Mouse (Mus musculus) forebrain, embryonic 11.5 days (tissue): ENCODE data around the gene Zfp112. TPM values are rescaled to one million over a fixed set of nuclear protein-coding genes. Genes with fewer than 3 reads are reported as not detected.
"Not testable (repeated sequence)": the region's sequence is repeated elsewhere in the genome, so short reads cannot be mapped to it uniquely, and the experiment has no call there.

Source experiments
- ATAC-seq: fragments of 200-750 bp; cut with Nextera tagmentation; replicated peaks from 2 replicates; pipeline ENCODE4 v1.8.0; 2017; ENCODE audit warnings: moderate TSS enrichment; ENCODE audit not compliant: low FRiP score
- DNase-seq: peaks from one replicate; pipeline ENCODE4 v3.0.0-alpha.2; 2017; ENCODE audit warnings: low spot score
- H3K27ac ChIP-seq: fragments of 300-500 bp; sonication (generic); 2 replicates; pipeline ENCODE4 v1.5.1; 2014; ENCODE audit warnings: low read depth, low read length
- H3K27me3 ChIP-seq: fragments of 300-500 bp; sonication (generic); 2 replicates; pipeline ENCODE4 v1.6.1; 2014; ENCODE audit warnings: mild to moderate bottlenecking, low read length, mixed read lengths; ENCODE audit not compliant: control insufficient read depth, insufficient read depth
- H3K36me3 ChIP-seq: fragments of 300-500 bp; sonication (generic); 2 replicates; pipeline ENCODE4 v1.6.1; 2014; ENCODE audit warnings: mild to moderate bottlenecking, low read length, moderate library complexity, mixed read lengths; ENCODE audit not compliant: control insufficient read depth, insufficient read depth
- H3K4me1 ChIP-seq: fragments of 300-500 bp; sonication (generic); replicated peaks from 2 replicates; pipeline ENCODE4 v1.6.1; 2014; ENCODE audit warnings: low read length, mixed read lengths; ENCODE audit not compliant: control insufficient read depth, insufficient read depth
- H3K4me2 ChIP-seq: fragments of 300-500 bp; sonication (generic); 2 replicates; pipeline ENCODE4 v1.6.1; 2014; ENCODE audit warnings: low read depth, mild to moderate bottlenecking, low read length, moderate library complexity, mixed read lengths; ENCODE audit not compliant: severe bottlenecking
- H3K4me3 ChIP-seq: fragments of 300-500 bp; sonication (generic); 2 replicates; pipeline ENCODE4 v1.5.1; 2014; ENCODE audit warnings: low read depth, low read length
- H3K9ac ChIP-seq: fragments of 300-500 bp; sonication (generic); 2 replicates; pipeline ENCODE4 v1.6.1; 2014; ENCODE audit warnings: low read length
- H3K9me3 ChIP-seq: fragments of 300-500 bp; sonication (generic); 2 replicates; pipeline ENCODE4 v1.6.1; 2016; ENCODE audit warnings: low read length, mixed read lengths; ENCODE audit not compliant: control insufficient read depth
- WGBS: fragments of 180-500 bp; shearing (Covaris S2); extraction: QIAGEN DNeasy Blood & Tissue Kit; methylation state at CpG from one replicate; pipeline ENCODE4 v1.1.7; 2014; 5-methylcytosine and 5-hydroxymethylcytosine counted together
- polyA plus RNA-seq: library from polyadenylated mRNA; unstranded; fragments of >200 nt; fragmentation: Nextera tagmentation; extraction: Ambion mirVana; gene quantifications from 2 replicates; pipeline ENCODE4 v1.2.1, GENCODE M21; 2014

Zfp112 gene
- 5.1 and 6.3 TPM in 2 replicates for polyA plus RNA-seq

DNA sequence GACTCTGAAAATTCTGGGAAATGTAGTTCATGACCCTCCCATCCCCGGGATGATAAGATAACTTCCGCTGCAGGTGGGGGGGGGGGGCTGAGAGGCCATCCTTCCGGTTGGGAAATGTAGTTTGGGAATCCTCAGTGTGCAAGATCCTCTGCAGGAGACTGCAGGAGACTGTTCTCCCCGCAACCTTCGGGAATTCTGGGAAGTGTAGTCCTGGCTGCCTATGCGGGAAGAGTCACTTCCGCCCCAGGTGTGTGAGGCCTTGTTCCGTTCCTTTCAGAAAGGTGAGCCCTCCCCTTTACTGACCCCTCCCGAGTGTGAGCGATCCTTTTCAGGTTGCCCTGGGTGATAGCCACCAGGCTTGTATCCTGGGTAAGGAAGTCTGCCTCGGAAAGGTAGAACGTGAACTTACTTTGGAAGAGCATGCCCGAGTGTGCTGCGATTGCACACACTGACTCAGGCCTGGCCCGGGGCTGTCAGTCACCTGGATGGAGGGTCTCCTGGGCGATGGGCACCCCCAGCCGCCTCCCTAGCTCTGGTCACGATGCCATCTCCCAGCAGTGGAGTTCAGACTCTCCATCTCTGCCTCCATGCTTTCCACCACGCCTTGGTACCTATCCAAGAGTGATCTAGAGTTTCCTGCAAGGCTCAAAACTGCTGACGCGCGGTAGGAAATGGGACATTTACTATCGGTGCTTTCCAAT is at the start of gene Zfp112:
Gene Zfp112 (plus strand): TSS at position 159 of the 701 bp plus-strand sequence.
- peak; percentile 91 for DNase-seq
- H3K36me3 ChIP-seq: peaks cover 16% of the 10 kb centered on the region

DNA sequence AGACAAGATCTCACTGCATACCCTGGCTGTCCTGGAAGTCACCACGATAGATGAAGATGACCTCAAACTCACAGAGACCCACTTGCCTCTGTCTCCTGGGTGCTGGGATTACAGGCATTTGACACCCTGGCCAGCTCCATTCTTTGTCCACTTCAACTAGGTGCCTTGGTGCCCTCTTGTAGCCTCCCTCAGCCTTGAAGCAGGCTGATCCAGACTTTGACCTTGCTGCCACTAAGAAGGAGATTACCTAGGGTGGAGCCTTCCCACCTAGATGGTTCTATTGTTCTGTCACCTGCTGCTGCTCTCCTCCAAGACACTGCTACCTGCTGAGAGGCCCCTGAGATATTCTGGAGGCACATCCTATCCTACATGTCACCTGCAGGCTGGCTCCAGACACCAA is 37.7 kb upstream of the Zfp112 start:
- DNase-seq, H3K9ac ChIP-seq, H3K27ac ChIP-seq, H3K4me2 ChIP-seq, ATAC-seq, H3K4me1 ChIP-seq, H3K9me3 ChIP-seq, H3K4me3 ChIP-seq, H3K27me3 ChIP-seq, H3K36me3 ChIP-seq: not testable (repeated sequence)
- WGBS: 45% methylated on average over 1 of the region's 1 CpGs

More for the DNA sequence above, at the start of gene Zfp112:
- Histone ChIP-seq H3K27ac (peak within 1 kb of the TSS; percentile 1; the same call in 1 of the 2 replicates), H3K4me1 (0 out of 2 replicates have a peak, but pooled peaks cover 2% of the 10 kb centered on the region), H3K27me3 (no peaks in the 10 kb centered on the region), H3K4me3 (peak within 1 kb of the TSS; percentile 58), H3K4me2 (peak within 1 kb of the TSS; percentile 75), H3K9me3 (peaks cover 24% of the 10 kb centered on the region), H3K9ac (peak within 1 kb of the TSS; percentile 64)
- peak; percentile 96 for ATAC-seq
- 1% methylated on average over 23 of the region's 23 CpGs for WGBS

DNA sequence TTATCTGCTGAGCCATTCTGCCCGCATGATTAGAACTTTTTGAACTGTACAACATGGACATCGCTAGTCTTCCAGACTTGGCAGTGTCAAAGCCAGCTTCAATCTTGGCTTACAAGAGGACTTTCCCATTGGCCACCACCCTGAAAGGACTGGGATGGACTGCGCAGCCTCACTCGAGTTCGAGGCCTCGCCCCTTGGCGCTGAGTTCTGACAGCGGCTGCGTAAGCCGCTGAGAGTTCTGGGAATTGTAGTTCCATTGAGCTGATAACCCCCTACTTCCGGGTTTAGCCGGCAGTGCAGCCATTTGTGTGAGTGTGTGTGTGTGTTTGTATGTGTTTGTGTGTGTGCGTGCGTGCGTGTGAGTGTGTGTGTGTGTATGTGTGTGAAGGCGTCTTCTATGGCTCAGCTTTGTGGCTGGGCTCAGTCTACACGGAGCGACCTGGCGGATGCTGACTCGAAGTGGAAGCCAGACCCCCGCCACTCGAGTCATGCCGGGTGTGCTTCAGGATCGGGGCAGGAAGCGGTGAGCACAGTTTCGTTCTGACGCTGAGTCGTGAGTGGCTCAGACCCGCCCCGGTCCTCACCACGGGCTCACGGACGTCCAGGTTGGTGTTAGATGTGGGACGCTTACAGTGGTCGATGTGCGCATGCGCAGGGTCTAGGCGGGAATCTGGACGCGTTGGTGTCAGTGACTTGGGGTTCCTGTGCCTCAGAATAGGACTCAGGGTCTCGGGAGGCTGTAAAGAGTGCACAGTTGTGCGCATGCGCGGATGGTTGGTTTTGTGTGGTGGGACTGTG is 30.3 kb upstream of the Zfp112 start, which contains the start of gene Zfp180:
Gene Zfp180 (plus strand): TSS at position 291 of the 798 bp plus-strand sequence.
- peak within 1 kb of the TSS; percentile 62 for H3K27ac ChIP-seq
- H3K36me3 ChIP-seq: peaks cover 10% of the 10 kb centered on the region
- H3K9ac ChIP-seq: peak within 1 kb of the TSS; percentile 70
- H3K4me3 ChIP-seq: peak within 1 kb of the TSS; percentile 63
- H3K4me2 ChIP-seq: peak within 1 kb of the TSS; percentile 62
- H3K4me1 ChIP-seq: peaks cover 2% of the 10 kb centered on the region; the same call in 1 of the 2 replicates
- H3K27me3 ChIP-seq: no peaks in the 10 kb centered on the region
- peaks cover 8% of the 10 kb centered on the region; the same call in 1 of the 2 replicates for H3K9me3 ChIP-seq
- ATAC-seq (peak; percentile 95), DNase-seq (peak; percentile 94)
- 23% methylated on average over 44 of the region's 44 CpGs for WGBS

DNA sequence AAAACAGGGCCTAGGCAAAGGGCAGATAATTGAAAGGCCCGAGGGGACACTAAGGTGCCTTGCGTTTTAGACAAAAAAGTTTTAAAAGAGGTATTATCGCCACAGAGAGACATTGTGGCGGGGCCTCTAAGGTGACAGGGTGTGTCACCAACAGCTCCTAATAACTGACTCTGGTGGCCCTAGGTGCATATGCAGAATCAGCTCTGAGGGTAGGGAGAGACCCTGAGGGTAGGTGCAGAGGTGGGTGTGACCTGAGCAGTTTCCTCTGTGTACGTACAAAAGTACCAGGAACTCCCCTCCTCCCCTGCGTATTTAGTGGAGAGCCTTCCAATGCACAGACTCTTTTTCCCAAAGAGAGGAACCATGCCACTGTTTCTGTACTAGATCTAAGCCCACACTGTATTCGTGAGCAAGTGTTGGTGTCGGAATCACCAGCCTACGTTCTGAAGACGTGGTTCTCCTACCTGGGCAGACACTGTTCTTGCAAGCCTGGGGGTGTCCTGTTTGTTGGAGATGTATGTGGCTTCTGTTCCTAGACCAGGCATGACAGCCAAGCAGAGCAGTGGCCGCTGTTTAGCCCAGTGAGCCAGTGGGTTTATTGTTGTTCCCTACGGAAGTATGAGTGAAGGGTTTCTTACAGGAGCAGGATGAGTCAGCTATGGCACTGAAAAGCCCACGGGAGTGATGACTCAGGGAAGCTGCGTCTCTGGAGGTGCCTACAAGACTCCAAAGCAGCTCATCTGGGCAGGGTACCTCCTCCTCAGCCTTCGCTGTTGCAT is 29.5 kb upstream of the Zfp112 start:
- WGBS: 66% methylated on average over 15 of the region's 15 CpGs
- peak overlapping the region; percentile 63 for H3K4me3 ChIP-seq
- H3K27me3 ChIP-seq: no peaks in the 10 kb centered on the region
- no peak for DNase-seq
- H3K36me3 ChIP-seq: peaks cover 17% of the 10 kb centered on the region
- peaks cover 15% of the 10 kb centered on the region; the same call in 1 of the 2 replicates for H3K9me3 ChIP-seq
- peak overlapping the region; percentile 62; the same call in 1 of the 2 replicates for H3K27ac ChIP-seq
- peak overlapping the region; percentile 62 for H3K4me2 ChIP-seq
- peak; percentile 29 for ATAC-seq
- H3K9ac ChIP-seq: peak overlapping the region; percentile 70
- peaks cover 2% of the 10 kb centered on the region; the same call in 1 of the 2 replicates for H3K4me1 ChIP-seq

DNA sequence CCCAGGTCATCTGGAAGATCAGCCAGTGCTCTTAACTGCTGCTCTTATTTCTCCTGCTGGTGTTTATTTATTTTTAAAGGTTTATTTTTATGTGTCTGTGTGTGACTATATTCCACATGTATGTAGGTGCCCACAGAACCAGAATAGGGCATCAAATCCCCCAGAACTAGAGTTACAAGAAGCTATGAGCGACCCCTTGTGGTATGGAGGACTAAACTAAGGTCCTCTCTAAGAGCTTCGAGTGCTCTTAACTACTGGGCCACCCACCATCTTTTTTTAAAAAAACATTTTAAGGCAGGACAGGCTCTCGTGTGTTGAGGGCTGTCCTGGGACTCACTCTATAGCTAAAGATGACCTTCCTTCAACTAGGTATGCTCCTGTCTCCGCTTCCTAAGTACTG is 25.2 kb upstream of the Zfp112 start:
- peaks cover 2% of the 10 kb centered on the region; the same call in 1 of the 2 replicates for H3K4me1 ChIP-seq
- WGBS: 94% methylated on average over 4 of the region's 4 CpGs
- no peaks in the 10 kb centered on the region for H3K27me3 ChIP-seq
- H3K9me3 ChIP-seq: peaks cover 17% of the 10 kb centered on the region; the same call in 1 of the 2 replicates
- H3K36me3 ChIP-seq: peaks cover 21% of the 10 kb centered on the region
- H3K4me2 ChIP-seq: no peak overlapping the region
- no peak for DNase-seq
- H3K4me3 ChIP-seq: no peak overlapping the region
- no peak overlapping the region for H3K9ac ChIP-seq
- no peak overlapping the region for H3K27ac ChIP-seq
- no peak for ATAC-seq

DNA sequence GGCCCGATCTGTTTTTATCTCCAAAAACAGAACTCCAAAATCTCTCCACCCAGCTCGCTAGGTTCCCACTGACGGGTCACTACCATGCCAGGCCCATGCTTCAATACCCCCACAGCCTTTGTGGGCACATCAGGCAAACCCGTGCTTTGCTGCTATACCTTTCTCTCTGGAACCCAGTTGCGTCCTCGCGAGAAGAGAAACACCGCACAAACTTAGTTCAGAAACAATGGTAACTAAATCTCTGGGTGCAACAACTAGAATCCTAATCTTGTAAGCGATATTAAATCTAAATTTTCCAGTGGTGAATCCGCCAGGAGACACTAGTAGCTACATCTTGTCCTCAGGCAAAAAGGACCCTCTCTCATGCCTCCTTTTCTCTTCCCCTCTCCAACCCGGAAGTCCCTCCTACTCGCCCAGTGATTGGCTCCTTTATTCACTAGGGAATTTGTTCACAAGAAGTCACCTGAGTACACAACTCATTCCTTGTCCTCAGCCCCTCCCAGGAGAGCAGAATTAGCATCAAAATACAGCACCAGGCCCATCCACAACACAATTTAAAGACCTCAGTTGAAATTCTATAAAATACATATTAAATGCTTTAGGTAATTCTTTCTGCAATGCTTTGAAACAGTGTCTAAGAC is 24.5 kb upstream of the Zfp112 start:
- ATAC-seq (no peak), DNase-seq (no peak)
- peaks cover 21% of the 10 kb centered on the region for H3K36me3 ChIP-seq
- no peak overlapping the region for H3K9ac ChIP-seq
- WGBS: 96% methylated on average over 12 of the region's 12 CpGs
- H3K4me1 ChIP-seq: peaks cover 2% of the 10 kb centered on the region; the same call in 1 of the 2 replicates
- H3K4me2 ChIP-seq: no peak overlapping the region
- no peak overlapping the region for H3K4me3 ChIP-seq
- no peaks in the 10 kb centered on the region for H3K27me3 ChIP-seq
- peaks cover 15% of the 10 kb centered on the region; the same call in 1 of the 2 replicates for H3K9me3 ChIP-seq
- no peak overlapping the region for H3K27ac ChIP-seq

DNA sequence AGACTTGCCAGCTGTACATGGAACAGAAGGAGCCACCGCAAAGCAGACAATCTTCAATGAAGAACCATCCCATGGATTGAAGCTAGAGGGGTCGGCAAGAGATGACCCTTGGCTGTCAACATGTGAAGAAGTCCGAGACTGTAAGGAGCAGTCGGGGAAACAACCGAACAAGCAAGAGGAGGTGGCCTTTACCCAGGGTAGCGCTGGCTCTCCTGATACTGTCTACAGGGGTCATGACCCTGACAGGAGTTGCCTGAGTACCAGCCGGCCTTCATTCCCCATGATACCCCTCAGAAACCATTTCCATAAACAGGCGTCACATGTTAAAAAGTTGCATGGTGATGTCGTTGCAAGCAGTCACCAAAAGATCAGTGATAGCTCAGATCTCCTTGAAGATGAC is 7.7 kb upstream of the Zfp112 start:
- ATAC-seq: 0 out of 2 replicates have a peak, but pooled peaks have one; percentile 52

More for the DNA sequence above, 7.7 kb upstream of the Zfp112 start:
- Histone ChIP-seq H3K4me3 (no peak overlapping the region), H3K36me3 (peaks cover 94% of the 10 kb centered on the region), H3K4me2 (no peak overlapping the region), H3K27ac (no peak overlapping the region), H3K27me3 (no peaks in the 10 kb centered on the region), H3K4me1 (no peaks in the 10 kb centered on the region), H3K9ac (no peak overlapping the region), H3K9me3 (peaks cover 79% of the 10 kb centered on the region)
- 96% methylated on average over 9 of the region's 9 CpGs for WGBS
- no peak for DNase-seq
